In genomic region chr10:8746082-8746696, GRCm38 (mm10) we compare ENCODE assay signal across 31 mouse cellular contexts.
DNase-seq lines count a peak whose midpoint lies in the region; ATAC-seq and TF ChIP-seq lines count a peak whose summit lies in the region.
"Had no signal": no experiment of that assay in that cellular context is flagged by ENCODE, and none has a peak within 500 bp of the region (broad histone marks: within the 10 kb centered on the region; RNA-seq: fewer than 3 reads in every experiment).

No protein-coding gene starts in this region.

- H3K4me2 ChIP-seq in embryonic facial prominence, embryonic 13.5 days: no peak overlapping the region
- H3K4me2 ChIP-seq in kidney, postnatal 0 days (ENCODE audit: low read length): no peak overlapping the region
- H3K4me2 ChIP-seq in lung, postnatal 0 days (replicated peaks; ENCODE audit: low read depth, low read length): no peak overlapping the region
- H3K4me2 ChIP-seq: embryonic facial prominence, embryonic 12.5 days; forebrain, embryonic 12.5 days; heart, embryonic 12.5 days; hindbrain, embryonic 13.5 days; limb, embryonic 12.5 days; liver, embryonic 15.5 days; midbrain, embryonic 13.5 days had no signal

- peaks cover 51% of the 10 kb centered on the region for H3K36me3 ChIP-seq in embryonic facial prominence, embryonic 13.5 days
- H3K36me3 ChIP-seq in embryonic facial prominence, embryonic 10.5 days (replicated peaks): peaks cover 60% of the 10 kb centered on the region
- H3K36me3 ChIP-seq in kidney, postnatal 0 days (ENCODE audit: insufficient read depth, low read length): peaks cover 49% of the 10 kb centered on the region
- peaks cover 34% of the 10 kb centered on the region for H3K36me3 ChIP-seq in lung, postnatal 0 days (ENCODE audit: insufficient read depth, low read length)
- H3K36me3 ChIP-seq: G1E; liver, embryonic 15.5 days had no signal

- ATAC-seq in embryonic facial prominence, embryonic 13.5 days (ENCODE audit: insufficient number of reproducible peaks, insufficient read depth, low FRiP score, low TSS enrichment, low read depth): no peak
- no peak for ATAC-seq in kidney, postnatal 0 days (replicated peaks; ENCODE audit: low FRiP score, low read depth)
- ATAC-seq in lung, postnatal 0 days: no peak
- ATAC-seq: midbrain, embryonic 13.5 days had no signal

- peak; percentile 35; the same call in 1 of the 2 replicates for TF ChIP-seq CTCF in kidney, postnatal 0 days (IDR thresholded peaks at IDR 0.05; ENCODE audit: low read depth)
- TF ChIP-seq CTCF in lung, postnatal 0 days (IDR thresholded peaks at IDR 0.05): no peak
- TF ChIP-seq CTCF in gastrocnemius, adult 2 months (IDR thresholded peaks at IDR 0.05): no peak

- intact Hi-C loops in gastrocnemius, adult 2 months (cut with DNase I): no loop called here

- no peak overlapping the region for H3K27ac ChIP-seq in embryonic facial prominence, embryonic 13.5 days
- H3K27ac ChIP-seq in embryonic facial prominence, embryonic 10.5 days (replicated peaks): no peak overlapping the region
- no peak overlapping the region for H3K27ac ChIP-seq in kidney, postnatal 0 days
- no peak overlapping the region for H3K27ac ChIP-seq in lung, postnatal 0 days (ENCODE audit: low read length)
- no peak overlapping the region for H3K27ac ChIP-seq in gastrocnemius, adult 2 months
- H3K27ac ChIP-seq: embryonic facial prominence, embryonic 12.5 days; forebrain, embryonic 12.5 days; hindbrain, embryonic 13.5 days; limb, embryonic 12.5 days; liver, embryonic 15.5 days; midbrain, embryonic 13.5 days had no signal

- H3K4me1 ChIP-seq in embryonic facial prominence, embryonic 13.5 days: peaks cover 16% of the 10 kb centered on the region
- H3K4me1 ChIP-seq in embryonic facial prominence, embryonic 10.5 days: no peaks in the 10 kb centered on the region
- no peaks in the 10 kb centered on the region for H3K4me1 ChIP-seq in kidney, postnatal 0 days (replicated peaks; ENCODE audit: insufficient read depth, low read length)
- no peaks in the 10 kb centered on the region for H3K4me1 ChIP-seq in lung, postnatal 0 days (ENCODE audit: insufficient read depth, low read depth, low read length)
- H3K4me1 ChIP-seq: embryonic facial prominence, embryonic 12.5 days had no signal

- no peak for DNase-seq in embryonic facial prominence, embryonic 10.5 days (ENCODE audit: low spot score)
- no peak for DNase-seq in kidney, postnatal 0 days (ENCODE audit: low spot score)
- no peak for DNase-seq in kidney, postnatal 25 days
- peak; percentile 9 for DNase-seq in lung, postnatal 0 days (ENCODE audit: low spot score)
- DNase-seq in lung, postnatal 36 days: no peak
- DNase-seq in gastrocnemius, adult 2 months: no peak
- no peak for DNase-seq in neural tube, embryonic 10.5 days (ENCODE audit: extremely low spot score, low spot score)
- DNase-seq: adrenal gland, postnatal 10 days; cerebellum, adult 11 months; cerebellum, adult 9-10 months; cerebellum, postnatal 36 days; gastrocnemius, postnatal 25 days; heart, adult 18-20 months; heart, postnatal 4 days; kidney, adult 2 months; layer of hippocampus, adult 9-11 months; right cerebral cortex, adult 18-20 months; spleen, adult 18-20 months; thymus, adult 2 months; thymus, postnatal 36 days had no signal

- H3K27me3 ChIP-seq in embryonic facial prominence, embryonic 13.5 days: no peaks in the 10 kb centered on the region
- no peaks in the 10 kb centered on the region for H3K27me3 ChIP-seq in embryonic facial prominence, embryonic 10.5 days (replicated peaks; ENCODE audit: low read depth, poor library complexity, severe bottlenecking)
- no peaks in the 10 kb centered on the region for H3K27me3 ChIP-seq in kidney, postnatal 0 days (ENCODE audit: insufficient read depth, low read length)
- no peaks in the 10 kb centered on the region for H3K27me3 ChIP-seq in lung, postnatal 0 days (replicated peaks; ENCODE audit: insufficient read depth, low read length)
- H3K27me3 ChIP-seq: embryonic facial prominence, embryonic 12.5 days; forebrain, embryonic 12.5 days; heart, embryonic 12.5 days; hindbrain, embryonic 13.5 days; limb, embryonic 12.5 days; liver, embryonic 15.5 days; megakaryocyte, embryonic 14.5 days; midbrain, embryonic 13.5 days had no signal

- H3K9ac ChIP-seq in embryonic facial prominence, embryonic 13.5 days: 0 out of 2 replicates have a peak overlapping the region, but pooled peaks have one; percentile 27
- no peak overlapping the region for H3K9ac ChIP-seq in kidney, postnatal 0 days (ENCODE audit: low read depth, low read length)
- no peak overlapping the region for H3K9ac ChIP-seq in lung, postnatal 0 days (replicated peaks; ENCODE audit: low read depth)
- H3K9ac ChIP-seq: embryonic facial prominence, embryonic 12.5 days; forebrain, embryonic 12.5 days; heart, embryonic 12.5 days; hindbrain, embryonic 13.5 days; limb, embryonic 12.5 days; liver, embryonic 15.5 days; midbrain, embryonic 13.5 days had no signal

- H3K4me3 ChIP-seq in embryonic facial prominence, embryonic 13.5 days: no peak overlapping the region
- H3K4me3 ChIP-seq in embryonic facial prominence, embryonic 10.5 days: no peak overlapping the region
- H3K4me3 ChIP-seq in kidney, postnatal 0 days (replicated peaks; ENCODE audit: low read depth, low read length): no peak overlapping the region
- no peak overlapping the region for H3K4me3 ChIP-seq in lung, postnatal 0 days (ENCODE audit: low read depth, low read length)
- H3K4me3 ChIP-seq in gastrocnemius, adult 2 months: no peak overlapping the region
- H3K4me3 ChIP-seq: embryonic facial prominence, embryonic 12.5 days; erythroblast, embryonic 14.5 days; forebrain, embryonic 12.5 days; heart, embryonic 12.5 days; hindbrain, embryonic 13.5 days; limb, embryonic 12.5 days; liver, embryonic 15.5 days; megakaryocyte, embryonic 14.5 days; midbrain, embryonic 13.5 days had no signal

- no peaks in the 10 kb centered on the region for H3K9me3 ChIP-seq in embryonic facial prominence, embryonic 13.5 days
- no peaks in the 10 kb centered on the region for H3K9me3 ChIP-seq in embryonic facial prominence, embryonic 10.5 days
- no peaks in the 10 kb centered on the region for H3K9me3 ChIP-seq in kidney, postnatal 0 days (replicated peaks; ENCODE audit: low read length)
- H3K9me3 ChIP-seq in lung, postnatal 0 days (ENCODE audit: low read length): no peaks in the 10 kb centered on the region
- H3K9me3 ChIP-seq: embryonic facial prominence, embryonic 12.5 days; forebrain, embryonic 12.5 days; heart, embryonic 12.5 days; hindbrain, embryonic 13.5 days; limb, embryonic 12.5 days; liver, embryonic 15.5 days; megakaryocyte, embryonic 14.5 days; midbrain, embryonic 13.5 days had no signal

- TF ChIP-seq EP300 in lung, postnatal 0 days (IDR thresholded peaks at IDR 0.05): no peak

- WGBS in embryonic facial prominence, embryonic 13.5 days: 82% methylated on average over 14 of the region's 14 CpGs
- 81% methylated on average over 14 of the region's 14 CpGs for WGBS in embryonic facial prominence, embryonic 10.5 days
- WGBS in kidney, postnatal 0 days: 63% methylated on average over 14 of the region's 14 CpGs
- 50% methylated on average over 14 of the region's 14 CpGs for WGBS in lung, postnatal 0 days
